Mouse (Mus musculus) urinary bladder, postnatal 36 days (tissue): ENCODE measurements at regions not wholly inside any gene's neighbourhood (a gene's known extent, or its start where the extent isn't known, plus 50 kb on each side); places are given as distances from the start of the nearest gene placed in this dataset.
"Not testable (repeated sequence)": the region's sequence is repeated elsewhere in the genome, so short reads cannot be mapped to it uniquely, and the experiment has no call there.

Experiments
- DNase-seq, 2 experiments: peaks; one replicate each; pipeline ENCODE4 v3.0.0; 2022; ENCODE audit warnings: low spot score in 2 of 2, mixed read lengths in 1 of 2

DNA sequence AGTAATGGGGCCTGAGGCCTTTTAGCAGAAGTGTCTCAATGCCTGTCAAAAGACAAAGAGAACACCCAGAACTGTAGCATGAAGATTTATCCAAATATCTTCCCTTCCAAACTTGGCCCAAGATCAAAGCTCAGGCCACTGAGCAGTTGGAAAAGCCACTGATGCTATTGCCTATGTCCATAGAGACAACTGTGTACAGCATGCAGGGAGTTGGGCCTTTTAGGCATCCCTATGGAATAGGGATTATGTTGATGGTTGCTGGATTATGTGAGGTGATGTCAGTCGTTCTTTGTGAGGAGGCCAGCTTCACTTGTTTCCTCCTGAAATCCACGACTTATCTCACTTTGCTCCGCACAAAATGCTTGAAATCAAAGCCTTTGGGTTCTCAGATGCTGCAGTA is 153.1 kb upstream of the Gm17728 start:
- no peak for DNase-seq

DNA sequence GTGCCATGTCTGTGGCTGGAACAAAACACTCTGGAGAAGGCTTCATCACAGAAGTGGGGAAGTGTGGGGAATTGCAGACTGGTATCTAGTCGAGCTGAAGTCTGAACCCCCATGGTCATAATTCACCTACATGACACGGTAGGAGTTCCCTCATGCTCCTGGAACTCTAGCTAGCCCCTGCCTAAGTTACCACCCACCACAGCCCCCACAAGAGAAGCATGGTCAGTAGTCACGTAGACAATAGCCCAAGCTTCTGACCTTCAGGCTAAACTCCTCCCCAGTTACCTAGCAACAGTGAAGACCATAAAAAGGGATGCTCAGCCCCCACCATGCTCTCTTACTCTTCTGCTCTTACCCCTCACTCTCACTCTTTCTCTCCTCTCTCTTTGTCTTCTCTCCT is 143.8 kb upstream of the Gm17728 start:
- DNase-seq: not testable (repeated sequence)

DNA sequence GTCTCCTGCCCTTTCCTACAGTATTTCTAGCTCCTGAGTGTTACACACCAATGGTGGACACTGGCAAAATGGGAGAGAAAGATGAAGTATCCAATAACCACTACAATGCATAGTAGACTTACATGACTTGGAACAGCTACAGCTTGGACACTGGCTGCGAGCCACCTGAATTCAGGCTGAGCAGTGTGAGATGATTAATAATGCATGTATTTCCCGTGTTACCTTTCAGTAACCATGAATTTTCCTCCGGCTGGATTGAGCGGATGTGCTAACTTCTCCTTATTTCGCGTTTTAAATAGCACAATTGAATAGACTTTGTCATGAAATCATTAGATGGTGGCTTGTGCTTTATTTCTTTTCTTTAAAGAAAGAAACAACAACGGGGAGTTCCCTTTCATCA is 142.4 kb upstream of the Gm17728 start:
- DNase-seq: no peak

DNA sequence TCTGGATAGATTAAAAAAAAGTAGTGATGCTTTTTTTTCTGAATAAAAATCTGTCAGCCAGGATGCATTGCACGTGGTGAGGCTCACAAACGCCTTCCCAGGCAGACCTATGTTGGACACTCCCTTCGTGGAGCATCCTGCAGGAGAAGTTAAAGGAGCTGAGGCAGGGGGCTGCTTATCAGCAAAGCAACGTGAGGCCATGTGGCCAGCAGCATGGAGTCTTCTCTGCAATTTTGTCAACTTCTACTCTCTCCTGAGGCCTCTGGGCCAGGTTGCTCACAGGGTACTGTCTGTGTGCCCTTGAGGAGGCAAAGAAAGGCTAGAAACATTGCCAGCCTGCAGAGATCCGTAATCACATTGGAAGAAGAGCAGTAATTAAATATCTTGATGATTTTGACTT is 140.0 kb upstream of the Gm17728 start:
- DNase-seq: no peak

DNA sequence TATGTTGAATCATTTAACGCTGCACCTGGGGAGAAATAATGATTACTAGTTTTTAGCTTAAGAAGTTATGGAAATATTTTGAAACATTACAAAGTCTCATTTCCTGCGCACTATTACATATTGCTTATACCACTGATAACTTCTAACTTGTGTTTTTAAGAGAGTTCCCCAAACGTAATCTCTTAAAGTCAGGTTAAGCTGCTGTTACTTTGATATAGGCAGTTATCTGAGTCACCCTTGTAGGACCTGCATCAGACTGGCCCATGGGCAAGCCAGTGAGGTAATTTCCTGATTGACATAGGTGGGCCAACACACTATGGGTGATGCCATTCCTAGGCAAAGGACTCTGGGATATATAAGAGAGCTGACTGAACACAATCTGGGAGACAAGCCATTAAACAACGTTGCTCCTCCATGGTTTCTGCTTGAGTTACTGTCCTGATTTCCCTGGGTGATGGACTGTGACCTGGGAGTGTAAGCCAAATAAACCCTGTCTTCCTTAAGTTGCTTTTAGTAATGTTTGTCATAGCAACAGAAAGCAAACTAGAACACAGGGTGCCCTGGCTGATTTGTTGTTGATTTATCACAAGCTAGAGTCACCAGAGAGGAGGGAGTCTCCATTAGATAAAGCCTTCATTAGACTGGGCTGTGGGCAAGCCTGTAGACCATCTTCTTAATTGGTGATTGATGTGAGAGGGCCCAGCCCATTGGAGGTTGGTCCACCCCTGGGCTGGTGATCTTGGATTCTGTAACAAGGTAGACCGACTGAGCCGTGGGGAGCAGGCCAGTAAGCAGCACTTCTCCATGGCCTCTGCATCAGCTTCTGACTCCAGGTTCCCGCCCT is 139.3 kb upstream of the Gm17728 start:
- no peak for DNase-seq

DNA sequence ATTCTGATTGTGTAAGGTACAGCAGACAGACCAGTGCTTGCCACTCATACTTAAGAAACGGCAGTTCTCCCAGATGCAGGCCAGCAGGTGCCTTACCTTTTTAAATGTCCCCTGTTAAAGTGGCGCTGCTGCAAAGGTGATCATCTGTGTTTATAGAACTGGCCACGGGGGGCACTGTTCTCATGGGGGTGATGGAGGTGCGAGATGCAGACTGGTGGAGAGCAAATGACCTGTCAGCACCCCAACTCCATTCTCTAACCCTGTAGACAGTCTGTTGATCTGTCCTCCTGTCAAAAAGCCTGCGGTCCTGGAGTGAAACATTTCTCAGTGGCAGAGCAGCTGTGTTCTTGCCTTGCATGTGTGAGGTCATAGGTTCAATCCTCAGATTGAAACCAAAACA is 135.4 kb upstream of the Gm17728 start:
- DNase-seq: no peak

DNA sequence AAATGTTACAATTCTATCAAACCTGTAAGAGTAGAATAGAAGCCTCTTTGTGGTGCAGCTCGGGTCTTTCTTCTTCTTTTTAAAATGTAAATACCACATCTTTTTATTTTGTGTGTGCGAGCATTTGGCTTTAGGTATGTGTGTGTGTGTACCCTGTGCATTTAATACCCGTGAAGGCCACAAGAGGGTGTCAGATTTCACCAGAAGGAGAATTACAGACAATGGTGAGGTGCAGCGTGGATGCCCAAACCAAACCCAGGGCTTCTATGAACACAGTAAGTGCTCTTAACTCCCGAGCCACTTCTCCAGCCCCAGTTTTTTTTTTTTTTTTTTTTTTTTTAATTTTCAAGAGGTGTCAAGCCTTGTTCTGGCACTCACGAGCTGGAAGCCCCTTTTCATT is 135.0 kb upstream of the Gm17728 start:
- DNase-seq: no peak

DNA sequence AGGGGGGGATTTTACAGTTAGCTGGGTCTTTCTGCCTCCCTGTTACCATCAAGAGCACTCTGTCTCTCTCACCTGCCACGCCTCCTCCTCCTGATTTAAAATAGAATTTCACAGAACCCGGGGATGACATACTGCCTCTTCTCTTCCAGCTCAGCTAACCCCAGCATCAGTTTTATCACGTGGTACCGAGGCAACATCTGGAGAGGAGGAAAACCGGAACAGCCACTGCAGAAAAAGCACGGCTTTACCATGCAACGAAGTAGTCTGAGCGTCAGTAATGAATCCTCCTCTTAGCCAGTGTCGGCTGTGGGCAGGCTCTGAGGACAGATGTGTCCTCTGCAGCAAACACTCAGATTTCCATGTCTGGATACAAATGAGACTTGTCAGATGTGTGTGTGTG is 134.2 kb upstream of the Gm17728 start:
- no peak for DNase-seq

DNA sequence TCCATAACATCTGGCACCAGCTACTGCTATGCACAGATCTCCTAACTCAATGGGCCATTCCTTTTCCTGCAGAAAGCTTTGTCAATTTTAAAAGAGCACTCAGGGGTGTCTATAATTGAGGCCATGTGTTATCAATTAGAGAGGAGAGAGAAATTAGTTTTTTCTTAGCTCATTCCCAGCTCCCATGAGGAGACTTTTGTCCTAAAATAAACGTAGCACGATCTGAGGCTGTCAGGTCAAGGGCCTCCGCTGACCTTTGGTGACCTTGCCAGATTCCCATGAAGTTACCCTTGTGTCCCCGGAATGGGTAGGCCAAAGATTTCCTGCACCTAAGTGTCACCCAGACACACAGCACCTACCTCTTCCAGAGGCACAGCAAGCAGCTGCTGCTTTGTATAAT is 130.3 kb upstream of the Gm17728 start:
- no peak for DNase-seq

DNA sequence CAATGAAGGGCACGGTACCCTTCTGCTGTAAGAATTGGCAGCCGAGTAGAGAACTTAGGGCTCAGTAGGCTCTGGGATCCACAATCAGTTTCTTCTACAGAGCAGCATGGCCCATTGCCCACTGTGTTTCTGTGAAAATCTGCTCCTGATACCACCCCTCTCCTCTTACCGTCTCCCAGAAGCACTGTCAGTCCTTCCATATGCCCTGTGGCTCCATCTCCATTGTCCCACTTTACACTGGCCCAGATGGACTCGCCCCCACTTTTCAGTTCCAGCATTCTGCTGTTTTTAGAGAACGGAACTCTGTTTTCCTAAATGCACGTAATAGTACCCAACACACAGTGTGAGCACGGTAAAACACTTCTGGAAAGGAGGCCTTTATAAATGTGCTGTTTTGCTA is 129.6 kb upstream of the Gm17728 start:
- DNase-seq: no peak

DNA sequence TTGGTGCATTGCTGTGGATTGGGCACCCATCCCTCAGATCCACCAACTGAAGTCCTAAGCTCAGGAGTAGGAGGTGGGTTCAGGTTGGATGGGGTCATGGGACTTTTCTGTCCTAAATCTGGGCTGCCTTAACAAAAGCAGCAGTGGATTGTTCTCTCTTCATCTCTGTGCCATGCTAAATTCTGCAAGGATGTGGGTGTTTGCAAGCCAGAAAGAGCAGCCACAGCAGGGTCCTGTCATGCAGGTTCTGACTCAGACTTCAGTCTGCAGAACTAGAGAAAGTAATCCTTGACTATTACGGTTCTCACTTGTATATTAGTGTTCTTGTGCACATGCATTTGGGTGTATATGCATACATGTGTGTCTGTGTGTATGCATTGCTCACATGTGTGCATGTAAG is 125.5 kb upstream of the Gm17728 start:
- DNase-seq: no peak

DNA sequence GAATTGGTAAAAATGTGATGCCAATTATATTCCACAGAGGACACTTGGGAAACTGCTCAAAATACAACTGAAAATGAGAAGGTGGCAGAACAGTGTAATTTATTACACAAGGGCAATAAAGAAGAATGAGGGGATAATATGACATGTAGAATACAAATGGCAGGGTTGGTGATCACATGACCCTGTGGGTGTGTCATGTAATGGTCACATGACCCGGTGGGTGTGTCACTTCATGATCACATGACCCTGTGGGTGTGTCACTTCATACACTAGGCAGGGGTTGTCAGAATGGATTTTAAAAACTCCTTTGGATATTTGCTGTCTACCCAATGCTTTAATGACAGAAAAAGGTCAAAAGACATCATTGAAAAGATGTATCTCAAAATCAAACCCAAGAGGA is 123.6 kb upstream of the Gm17728 start:
- DNase-seq: no peak

DNA sequence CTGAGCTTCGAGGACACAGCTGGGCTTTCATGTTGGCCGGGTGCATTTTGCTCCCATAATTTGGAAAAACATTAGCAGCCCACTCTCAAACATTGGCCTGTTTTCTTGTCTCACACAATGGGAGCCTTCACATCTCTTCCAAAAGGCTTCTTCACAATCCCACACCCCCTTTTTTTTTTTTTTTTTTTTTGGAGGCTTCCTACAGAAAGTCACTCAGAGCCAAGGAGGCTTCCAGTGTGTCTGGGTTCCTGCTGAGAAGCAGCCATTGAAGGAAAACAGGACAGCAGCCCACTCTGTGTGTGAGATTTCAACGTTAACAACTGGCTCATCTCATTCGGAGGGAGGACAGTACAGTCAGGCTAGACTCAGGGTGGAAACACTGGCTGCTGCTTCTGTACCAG is 120.8 kb upstream of the Gm17728 start:
- no peak for DNase-seq

DNA sequence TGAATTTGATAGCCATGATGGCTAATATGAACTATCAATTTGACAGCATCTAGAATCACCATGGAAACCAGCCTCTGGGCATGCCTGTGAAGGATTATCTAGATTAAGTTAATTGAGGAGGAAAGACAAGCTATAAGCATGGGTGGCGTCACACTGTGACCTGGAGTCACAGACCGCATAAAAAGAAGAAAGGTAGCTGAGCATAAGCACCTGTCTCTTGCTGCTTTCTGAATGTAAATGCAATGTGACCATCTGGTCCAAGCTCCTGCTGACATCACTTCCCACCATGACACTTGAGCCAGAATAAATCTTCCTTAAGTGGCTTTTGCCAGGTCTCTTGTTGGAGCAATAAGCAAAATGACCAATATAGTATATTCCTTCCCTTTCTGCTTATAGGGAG is 113.4 kb upstream of the Gm17728 start:
- DNase-seq: no peak

DNA sequence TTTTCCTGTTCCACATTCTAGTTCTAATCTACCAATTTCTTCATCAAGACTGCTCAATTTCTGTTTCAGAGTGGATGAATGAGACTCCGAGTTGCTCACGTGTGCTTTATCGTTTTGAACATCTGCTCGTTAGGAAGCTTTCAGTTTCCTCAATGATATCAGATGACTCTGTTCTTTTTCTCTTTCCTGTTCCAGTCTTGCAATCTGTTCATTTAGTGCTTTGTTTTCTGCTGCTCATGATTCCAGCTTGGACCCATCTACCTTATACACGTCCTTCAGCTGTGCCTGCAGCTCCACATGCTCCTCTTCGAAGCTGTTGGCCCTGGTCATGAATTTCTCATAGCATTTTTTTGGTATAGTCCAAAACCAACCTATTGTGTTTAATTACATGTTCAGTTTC is 99.1 kb upstream of the Gm17728 start:
- DNase-seq: no peak

DNA sequence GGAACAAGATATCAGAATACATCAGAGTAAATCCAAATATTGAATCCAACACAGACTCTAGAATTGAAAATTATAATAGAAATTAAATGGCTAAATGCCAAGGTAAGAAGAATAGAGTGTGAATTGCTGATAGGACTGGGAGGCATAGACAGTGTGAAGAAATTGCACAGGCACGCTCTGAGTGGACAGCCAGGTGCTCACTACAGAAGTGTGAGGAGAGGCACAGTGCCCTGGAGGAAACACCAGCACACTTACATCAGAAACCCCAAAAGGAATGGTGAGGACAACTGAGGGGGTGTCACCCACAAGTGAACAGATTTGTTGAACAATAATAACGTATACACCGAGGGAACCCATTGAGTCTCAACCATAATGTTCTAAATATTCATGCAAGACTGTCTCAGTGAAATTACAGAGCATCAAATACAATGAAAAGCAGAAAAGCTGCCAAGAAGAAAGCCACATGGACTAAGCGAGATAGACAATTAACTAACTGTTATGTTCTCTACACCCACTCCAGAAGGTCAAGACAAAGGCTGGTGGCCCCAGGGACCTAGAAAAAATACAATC is 92.9 kb upstream of the Gm17728 start:
- no peak for DNase-seq

DNA sequence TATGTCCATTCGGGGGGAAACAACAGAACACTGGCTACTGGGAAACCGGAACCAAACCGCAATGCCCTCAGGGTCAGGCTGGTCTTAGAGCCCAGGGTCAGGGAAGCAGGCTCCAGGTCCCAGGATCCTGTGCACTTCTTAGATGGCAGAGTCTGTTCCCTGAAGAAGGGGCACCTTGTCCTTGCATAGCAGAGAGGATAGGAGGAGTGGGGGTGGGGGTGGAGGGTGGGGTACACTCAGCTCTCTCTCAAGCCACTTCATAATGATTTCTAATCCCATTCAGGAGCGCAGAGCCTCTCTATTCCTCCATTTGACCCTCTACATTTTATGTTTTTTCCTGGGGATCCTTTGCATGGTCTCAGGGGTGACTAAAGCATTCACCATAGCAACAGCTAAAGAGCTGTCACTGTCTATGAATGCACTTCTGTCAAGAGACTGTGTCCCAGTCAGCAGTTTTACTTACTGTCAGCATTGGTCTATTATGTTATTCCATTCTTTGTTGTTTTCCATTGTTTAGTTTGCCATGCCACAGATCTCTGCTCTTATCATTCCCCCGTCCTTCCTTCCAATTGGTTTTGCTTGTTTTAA is 64.2 kb upstream of the Gm17728 start:
- no peak for DNase-seq
